Mouse (Mus musculus) colon, adult 2 months (tissue): Measurements from ENCODE around the gene Prps1l1. TPM values are rescaled to one million over a fixed set of nuclear protein-coding genes. Genes with fewer than 3 reads are reported as not detected.

ENCODE experiments used
- polyA plus RNA-seq: library from polyadenylated mRNA; depleted of rRNA; stranded (reverse); fragments of >200 nt; gene quantifications from 2 replicates; pipeline ENCODE4 v1.2.3, GENCODE M21; 2012; rRNA removed

The Prps1l1 gene
- not detected in 2 replicates for polyA plus RNA-seq

GRCm38 (mm10) chr12:34984461-34984860 lies at the start of gene Prps1l1:
Gene Prps1l1, plus strand, starts transcription at chr12:34984761.

Other genes with a start within 250 kb of the Prps1l1 start
- 1.5 and 1.6 TPM in 2 replicates for gene Hdac9, start 67.7 kb upstream of the Prps1l1 start, polyA plus RNA-seq
- 4.8 and 4.9 TPM in 2 replicates for gene Snx13, start 62.4 kb downstream of the Prps1l1 start, polyA plus RNA-seq